Mouse (Mus musculus) neural tube, embryonic 13.5 days (tissue): ENCODE data around the gene Mrpl48. TPM values are rescaled to one million over a fixed set of nuclear protein-coding genes. Genes with fewer than 3 reads are reported as not detected.
A peak's percentile ranks its signal among the peaks of the same experiment; 100 is the strongest.

Experiments used
- ATAC-seq: fragments of 200-750 bp; cut with Nextera tagmentation; 2 replicates; pipeline ENCODE4 v1.8.0; 2017; ENCODE audit warnings: low read depth, mild to moderate bottlenecking, moderate TSS enrichment, moderate library complexity
- H3K27ac ChIP-seq: fragments of 300-500 bp; sonication (generic); replicated peaks from 2 replicates; pipeline ENCODE4 v1.5.1; 2015; ENCODE audit warnings: moderate library complexity, mild to moderate bottlenecking, inconsistent platforms
- H3K27me3 ChIP-seq: fragments of 300-500 bp; sonication (generic); 2 replicates; pipeline ENCODE4 v1.6.1; 2015; ENCODE audit warnings: mild to moderate bottlenecking, inconsistent platforms
- H3K36me3 ChIP-seq: fragments of 300-500 bp; sonication (generic); 2 replicates; pipeline ENCODE4 v1.6.1; 2015; ENCODE audit warnings: mild to moderate bottlenecking, inconsistent platforms
- H3K4me1 ChIP-seq: fragments of 300-500 bp; sonication (generic); replicated peaks from 2 replicates; pipeline ENCODE4 v1.6.1; 2015; ENCODE audit warnings: inconsistent platforms
- H3K4me2 ChIP-seq: fragments of 300-500 bp; sonication (generic); 2 replicates; pipeline ENCODE4 v1.6.1; 2015; ENCODE audit warnings: inconsistent platforms, mild to moderate bottlenecking, moderate library complexity
- H3K4me3 ChIP-seq: fragments of 300-500 bp; sonication (generic); 2 replicates; pipeline ENCODE4 v1.5.1; 2015; ENCODE audit warnings: mild to moderate bottlenecking, inconsistent platforms
- H3K9ac ChIP-seq: fragments of 300-500 bp; sonication (generic); 2 replicates; pipeline ENCODE4 v1.6.1; 2015; ENCODE audit warnings: moderate library complexity, mild to moderate bottlenecking, inconsistent platforms
- H3K9me3 ChIP-seq: fragments of 300-500 bp; sonication (generic); 2 replicates; pipeline ENCODE4 v1.6.1; 2016; ENCODE audit warnings: inconsistent platforms
- WGBS: fragments of 180-500 bp; shearing (Covaris S2); methylation state at CpG from one replicate; pipeline ENCODE4 v1.1.7; 2015; 5-methylcytosine and 5-hydroxymethylcytosine counted together
- polyA plus RNA-seq: library from polyadenylated mRNA; unstranded; fragments of >200 nt; fragmentation: Nextera tagmentation; extraction: Ambion mirVana; gene quantifications from 2 replicates; pipeline ENCODE4 v1.2.1, GENCODE M21; 2015

The Mrpl48 gene
- polyA plus RNA-seq, 1 experiment from 2014 or later = 85.6 TPM

GRCm38 (mm10) chr7:100520663-100521285 is 87.3 kb downstream of the Mrpl48 start:
- Histone ChIP-seq H3K27ac (no peak overlapping the region), H3K27me3 (no peaks in the 10 kb centered on the region), H3K4me2 (no peak overlapping the region), H3K4me3 (no peak overlapping the region), H3K9ac (no peak overlapping the region), H3K4me1 (no peaks in the 10 kb centered on the region), H3K36me3 (no peaks in the 10 kb centered on the region), H3K9me3 (no peaks in the 10 kb centered on the region)
- peak; percentile 80; the same call in 1 of the 2 replicates for ATAC-seq
- 23% methylated on average over 10 of the region's 10 CpGs for WGBS

- WGBS = 72% methylated on average over 7 of the region's 7 CpGs
Observed at GRCm38 (mm10) chr7:100520204-100520603, 87.9 kb downstream of the Mrpl48 start.

GRCm38 (mm10) chr7:100514573-100514972 is 93.5 kb downstream of the Mrpl48 start, which contains the start of gene Dnajb13:
Gene Dnajb13 (minus strand): TSS chr7:100514960.
- H3K27me3 ChIP-seq = no peaks in the 10 kb centered on the region
- H3K9me3 ChIP-seq = no peaks in the 10 kb centered on the region
- WGBS = 40% methylated on average over 11 of the region's 11 CpGs
- H3K36me3 ChIP-seq = no peaks in the 10 kb centered on the region
- 0 out of 2 replicates have a peak within 1 kb of the TSS, but pooled peaks have one; percentile 30 for H3K4me2 ChIP-seq
- H3K27ac ChIP-seq = no peak within 1 kb of the TSS
- H3K4me1 ChIP-seq = 0 out of 2 replicates have a peak, but pooled peaks cover 6% of the 10 kb centered on the region
- H3K4me3 ChIP-seq = no peak within 1 kb of the TSS
- no peak within 1 kb of the TSS for H3K9ac ChIP-seq
- peak; percentile 72; the same call in 1 of the 2 replicates for ATAC-seq

More at GRCm38 (mm10) chr7:100520204-100520603, 87.9 kb downstream of the Mrpl48 start:
- H3K36me3 ChIP-seq = no peaks in the 10 kb centered on the region
- H3K27ac ChIP-seq = no peak overlapping the region
- H3K4me1 ChIP-seq = no peaks in the 10 kb centered on the region
- H3K9me3 ChIP-seq = no peaks in the 10 kb centered on the region
- ATAC-seq = no peak
- H3K4me3 ChIP-seq = no peak overlapping the region
- no peak overlapping the region for H3K4me2 ChIP-seq
- H3K9ac ChIP-seq = no peak overlapping the region
- no peaks in the 10 kb centered on the region for H3K27me3 ChIP-seq

- H3K27ac ChIP-seq = no peak overlapping the region
- no peaks in the 10 kb centered on the region for H3K36me3 ChIP-seq
- WGBS = 82% methylated on average over 8 of the region's 8 CpGs
Observed at GRCm38 (mm10) chr7:100511602-100512001, 96.5 kb downstream of the Mrpl48 start.

GRCm38 (mm10) chr7:100508670-100509069 is 99.4 kb downstream of the Mrpl48 start:
- ATAC-seq = no peak
- Histone ChIP-seq H3K27ac (no peak overlapping the region), H3K4me3 (no peak overlapping the region), H3K9ac (no peak overlapping the region), H3K4me1 (peaks cover 8% of the 10 kb centered on the region; the same call in 1 of the 2 replicates), H3K27me3 (no peaks in the 10 kb centered on the region), H3K9me3 (no peaks in the 10 kb centered on the region), H3K36me3 (no peaks in the 10 kb centered on the region), H3K4me2 (no peak overlapping the region)
- WGBS = 43% methylated on average over 3 of the region's 3 CpGs

More at GRCm38 (mm10) chr7:100511602-100512001, 96.5 kb downstream of the Mrpl48 start:
- H3K4me3 ChIP-seq = no peak overlapping the region
- H3K4me1 ChIP-seq = peaks cover 14% of the 10 kb centered on the region; the same call in 1 of the 2 replicates
- no peak for ATAC-seq
- no peak overlapping the region for H3K4me2 ChIP-seq
- H3K27me3 ChIP-seq = no peaks in the 10 kb centered on the region
- no peaks in the 10 kb centered on the region for H3K9me3 ChIP-seq
- H3K9ac ChIP-seq = no peak overlapping the region

GRCm38 (mm10) chr7:100506494-100506893 is 101.6 kb downstream of the Mrpl48 start:
- 77% methylated on average over 4 of the region's 4 CpGs for WGBS
- Histone ChIP-seq H3K36me3 (no peaks in the 10 kb centered on the region), H3K4me1 (peaks cover 8% of the 10 kb centered on the region; the same call in 1 of the 2 replicates), H3K4me3 (no peak overlapping the region), H3K9ac (no peak overlapping the region), H3K27ac (no peak overlapping the region), H3K4me2 (no peak overlapping the region), H3K9me3 (no peaks in the 10 kb centered on the region), H3K27me3 (no peaks in the 10 kb centered on the region)
- ATAC-seq = no peak

- no peaks in the 10 kb centered on the region for H3K9me3 ChIP-seq
- H3K36me3 ChIP-seq = no peaks in the 10 kb centered on the region
- no peaks in the 10 kb centered on the region for H3K27me3 ChIP-seq
- no peak overlapping the region for H3K4me2 ChIP-seq
- H3K4me3 ChIP-seq = no peak overlapping the region
- WGBS = 88% methylated on average over 13 of the region's 13 CpGs
- no peak overlapping the region for H3K9ac ChIP-seq
- H3K27ac ChIP-seq = no peak overlapping the region
- H3K4me1 ChIP-seq = peaks cover 8% of the 10 kb centered on the region; the same call in 1 of the 2 replicates
- ATAC-seq = no peak
Observed at GRCm38 (mm10) chr7:100504740-100505487, 103.2 kb downstream of the Mrpl48 start.

- H3K9ac ChIP-seq = no peak overlapping the region
- H3K27me3 ChIP-seq = no peaks in the 10 kb centered on the region
- peaks cover 2% of the 10 kb centered on the region; the same call in 1 of the 2 replicates for H3K4me1 ChIP-seq
- H3K36me3 ChIP-seq = 0 out of 2 replicates have a peak, but pooled peaks cover 6% of the 10 kb centered on the region
- WGBS = 91% methylated on average over 5 of the region's 5 CpGs
- H3K9me3 ChIP-seq = no peaks in the 10 kb centered on the region
- ATAC-seq = no peak
- no peak overlapping the region for H3K4me3 ChIP-seq
- no peak overlapping the region for H3K4me2 ChIP-seq
- H3K27ac ChIP-seq = no peak overlapping the region
Observed at GRCm38 (mm10) chr7:100503076-100503475, 105.0 kb downstream of the Mrpl48 start.

- no peak overlapping the region for H3K4me2 ChIP-seq
- H3K4me3 ChIP-seq = no peak overlapping the region
- 0 out of 2 replicates have a peak, but pooled peaks cover 6% of the 10 kb centered on the region for H3K36me3 ChIP-seq
- no peaks in the 10 kb centered on the region for H3K4me1 ChIP-seq
- WGBS = 85% methylated on average over 7 of the region's 7 CpGs
- H3K27me3 ChIP-seq = no peaks in the 10 kb centered on the region
- no peak for ATAC-seq
- H3K27ac ChIP-seq = no peak overlapping the region
- no peak overlapping the region for H3K9ac ChIP-seq
- no peaks in the 10 kb centered on the region for H3K9me3 ChIP-seq
Observed at GRCm38 (mm10) chr7:100502374-100502922, 105.7 kb downstream of the Mrpl48 start.

- Histone ChIP-seq H3K36me3 (0 out of 2 replicates have a peak, but pooled peaks cover 6% of the 10 kb centered on the region), H3K4me2 (no peak overlapping the region), H3K27ac (no peak overlapping the region), H3K4me1 (no peaks in the 10 kb centered on the region), H3K9me3 (no peaks in the 10 kb centered on the region), H3K4me3 (no peak overlapping the region), H3K27me3 (no peaks in the 10 kb centered on the region), H3K9ac (no peak overlapping the region)
- 68% methylated on average over 2 of the region's 2 CpGs for WGBS
- ATAC-seq = no peak
Observed at GRCm38 (mm10) chr7:100501844-100502373, 106.2 kb downstream of the Mrpl48 start.

GRCm38 (mm10) chr7:100501027-100501843 is 106.9 kb downstream of the Mrpl48 start:
- 73% methylated on average over 6 of the region's 6 CpGs for WGBS
- H3K9me3 ChIP-seq = no peaks in the 10 kb centered on the region
- no peak overlapping the region for H3K4me3 ChIP-seq
- no peak for ATAC-seq
- no peaks in the 10 kb centered on the region for H3K27me3 ChIP-seq
- H3K4me2 ChIP-seq = no peak overlapping the region
- H3K36me3 ChIP-seq = 0 out of 2 replicates have a peak, but pooled peaks cover 6% of the 10 kb centered on the region
- H3K4me1 ChIP-seq = peaks cover 3% of the 10 kb centered on the region
- no peak overlapping the region for H3K27ac ChIP-seq
- H3K9ac ChIP-seq = no peak overlapping the region
